Mouse (Mus musculus) neural tube, embryonic 12.5 days (tissue): ENCODE measurements around the gene Nav3. TPM values are rescaled to one million over a fixed set of nuclear protein-coding genes. Genes with fewer than 3 reads are reported as not detected.

Experiments used
- ATAC-seq: fragments of 200-750 bp; cut with Nextera tagmentation; 2 replicates; pipeline ENCODE4 v1.8.0; 2017; ENCODE audit warnings: low read depth, mild to moderate bottlenecking, moderate TSS enrichment, moderate library complexity; ENCODE audit not compliant: low FRiP score
- H3K27ac ChIP-seq: fragments of 300-500 bp; sonication (generic); 2 replicates; pipeline ENCODE4 v1.5.1; 2016
- H3K27me3 ChIP-seq: fragments of 300-500 bp; sonication (generic); replicated peaks from 2 replicates; pipeline ENCODE4 v1.6.1; 2016; ENCODE audit warnings: mild to moderate bottlenecking
- H3K36me3 ChIP-seq: fragments of 300-500 bp; sonication (generic); 2 replicates; pipeline ENCODE4 v1.6.1; 2016; ENCODE audit warnings: mild to moderate bottlenecking
- H3K4me1 ChIP-seq: fragments of 300-500 bp; sonication (generic); 2 replicates; pipeline ENCODE4 v1.6.1; 2016
- H3K4me2 ChIP-seq: fragments of 300-500 bp; sonication (generic); replicated peaks from 2 replicates; pipeline ENCODE4 v1.6.1; 2016; ENCODE audit warnings: mild to moderate bottlenecking
- H3K4me3 ChIP-seq: fragments of 300-500 bp; sonication (generic); 2 replicates; pipeline ENCODE4 v1.5.1; 2016
- H3K9ac ChIP-seq: fragments of 300-500 bp; sonication (generic); 2 replicates; pipeline ENCODE4 v1.6.1; 2016; ENCODE audit warnings: mild to moderate bottlenecking
- H3K9me3 ChIP-seq: fragments of 300-500 bp; sonication (generic); 2 replicates; pipeline ENCODE4 v1.6.1; 2016; ENCODE audit warnings: mild to moderate bottlenecking
- WGBS: fragments of 180-500 bp; shearing (Covaris S2); methylation state at CpG from one replicate; pipeline ENCODE4 v1.1.7; 2016; 5-methylcytosine and 5-hydroxymethylcytosine counted together
- polyA plus RNA-seq: library from polyadenylated mRNA; unstranded; fragments of >200 nt; fragmentation: Nextera tagmentation; extraction: Ambion mirVana; gene quantifications from 2 replicates; pipeline ENCODE4 v1.2.1, GENCODE M21; 2016

Nav3 gene
- 19.4 and 19.5 TPM in 2 replicates for polyA plus RNA-seq

- under 1% methylated on average over 44 of the region's 50 CpGs for WGBS
- Histone ChIP-seq H3K36me3 (no peaks in the 10 kb centered on the region), H3K4me1 (no peaks in the 10 kb centered on the region), H3K4me3 (peak within 1 kb of the TSS; percentile 63), H3K4me2 (peak within 1 kb of the TSS; percentile 70), H3K9me3 (no peaks in the 10 kb centered on the region), H3K9ac (peak within 1 kb of the TSS; percentile 79), H3K27me3 (no peaks in the 10 kb centered on the region), H3K27ac (peak within 1 kb of the TSS; percentile 68)
- peak; percentile 93 for ATAC-seq
These were observed at the start of gene Nav3 for GRCm38 (mm10) chr10:110455838-110456493. Gene Nav3 (minus strand): TSS chr10:110456204.

- no peak overlapping the region for H3K27ac ChIP-seq
- H3K36me3 ChIP-seq = no peaks in the 10 kb centered on the region
- H3K9me3 ChIP-seq = no peaks in the 10 kb centered on the region
- no peak for ATAC-seq
- no peak overlapping the region for H3K4me3 ChIP-seq
- no peak overlapping the region for H3K9ac ChIP-seq
- no peaks in the 10 kb centered on the region for H3K4me1 ChIP-seq
- no peaks in the 10 kb centered on the region for H3K27me3 ChIP-seq
- 85% methylated on average over 5 of the region's 5 CpGs for WGBS
- H3K4me2 ChIP-seq = no peak overlapping the region
These were observed 29.3 kb upstream of the Nav3 start for GRCm38 (mm10) chr10:110485306-110485705.

DNA sequence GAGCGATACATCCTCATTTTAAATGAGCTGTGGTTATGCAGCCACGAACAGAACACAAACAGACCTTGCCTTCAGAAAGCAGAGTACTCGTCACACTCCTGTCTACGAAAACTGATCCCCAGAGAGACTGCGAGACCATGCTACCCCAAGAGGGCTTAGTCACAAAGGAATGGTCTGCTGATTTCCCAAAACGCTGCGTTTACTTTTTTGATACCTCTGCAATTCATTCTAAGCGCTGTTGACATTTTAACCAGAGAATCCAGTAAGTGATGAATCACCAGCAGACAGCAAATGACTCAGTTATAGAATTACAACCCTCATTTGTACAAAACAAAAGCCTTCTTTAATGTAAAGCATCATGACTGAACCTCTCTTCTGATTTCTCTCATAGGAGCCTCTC, 28.8 kb upstream of the Nav3 start:
- Histone ChIP-seq H3K9me3 (no peaks in the 10 kb centered on the region), H3K36me3 (no peaks in the 10 kb centered on the region), H3K4me1 (no peaks in the 10 kb centered on the region), H3K27ac (no peak overlapping the region), H3K27me3 (no peaks in the 10 kb centered on the region), H3K4me2 (no peak overlapping the region), H3K4me3 (no peak overlapping the region), H3K9ac (no peak overlapping the region)
- no peak for ATAC-seq
- 76% methylated on average over 8 of the region's 8 CpGs for WGBS

- Histone ChIP-seq H3K36me3 (no peaks in the 10 kb centered on the region), H3K4me1 (no peaks in the 10 kb centered on the region; the same call in 1 of the 2 replicates), H3K4me2 (no peak overlapping the region), H3K9me3 (no peaks in the 10 kb centered on the region), H3K9ac (no peak overlapping the region), H3K27ac (no peak overlapping the region), H3K27me3 (no peaks in the 10 kb centered on the region), H3K4me3 (no peak overlapping the region)
- no peak for ATAC-seq
- 91% methylated on average over 3 of the region's 3 CpGs for WGBS
These were observed 23.2 kb upstream of the Nav3 start for GRCm38 (mm10) chr10:110479189-110479588.

DNA sequence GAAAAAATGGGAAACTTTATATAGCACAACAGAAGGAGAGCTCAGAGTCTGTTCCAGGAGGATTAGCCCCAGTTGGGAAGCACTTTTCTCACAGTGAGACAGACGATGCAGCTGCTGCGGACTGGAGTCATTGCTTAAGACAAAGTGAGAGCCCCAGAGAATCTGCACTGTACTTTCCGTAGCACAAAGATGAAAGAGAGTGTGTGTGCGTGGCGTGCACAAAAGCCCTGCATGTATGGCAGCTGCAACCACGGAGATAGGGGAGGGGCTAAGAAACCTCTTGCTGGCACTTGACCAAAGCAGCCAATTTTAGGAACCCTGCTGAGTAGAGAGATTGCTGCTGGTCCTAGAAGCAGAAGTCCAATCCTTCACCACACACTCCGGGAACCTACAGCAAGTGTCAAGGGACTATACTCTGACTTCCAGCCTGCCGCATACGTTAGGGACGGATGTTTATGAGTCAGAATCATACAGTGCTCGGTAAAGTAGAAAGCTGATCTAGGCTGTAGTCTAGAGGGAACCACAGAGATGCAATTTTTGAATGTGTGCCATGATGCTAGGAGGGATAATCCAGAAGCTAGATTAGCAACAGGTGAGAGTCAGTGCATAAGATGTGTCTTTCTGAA, 21.8 kb upstream of the Nav3 start:
- no peaks in the 10 kb centered on the region for H3K36me3 ChIP-seq
- ATAC-seq = peak; percentile 92
- H3K9ac ChIP-seq = no peak overlapping the region
- H3K4me2 ChIP-seq = peak overlapping the region; percentile 15; the same call in 1 of the 2 replicates
- WGBS = 54% methylated on average over 11 of the region's 11 CpGs
- no peaks in the 10 kb centered on the region; the same call in 1 of the 2 replicates for H3K4me1 ChIP-seq
- no peak overlapping the region for H3K27ac ChIP-seq
- no peaks in the 10 kb centered on the region for H3K27me3 ChIP-seq
- H3K4me3 ChIP-seq = no peak overlapping the region
- no peaks in the 10 kb centered on the region for H3K9me3 ChIP-seq

DNA sequence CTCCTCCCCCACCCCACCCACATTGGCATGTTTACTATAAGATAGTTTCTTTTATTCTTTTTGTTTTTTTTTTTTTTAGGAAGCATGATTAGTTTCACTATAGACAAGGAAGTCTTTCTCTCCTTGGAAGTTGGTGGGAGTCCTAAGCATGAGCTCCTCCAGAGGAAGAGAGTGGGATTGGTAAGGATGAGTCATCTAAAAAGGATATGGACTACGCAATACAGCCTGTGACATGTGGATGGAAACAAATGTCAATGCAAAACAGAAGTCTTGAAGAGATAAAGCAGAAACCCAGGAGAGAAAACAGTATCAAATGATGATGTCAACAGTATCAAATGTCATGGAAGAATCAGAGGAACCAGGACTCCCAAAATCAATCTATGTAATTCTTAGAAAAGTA, 18.1 kb upstream of the Nav3 start:
- H3K9me3 ChIP-seq = no peaks in the 10 kb centered on the region
- no peaks in the 10 kb centered on the region for H3K27me3 ChIP-seq
- no peaks in the 10 kb centered on the region; the same call in 1 of the 2 replicates for H3K4me1 ChIP-seq
- no peak overlapping the region for H3K4me3 ChIP-seq
- WGBS = 75% methylated on average over 1 of the region's 1 CpGs
- no peak for ATAC-seq
- no peak overlapping the region for H3K27ac ChIP-seq
- H3K9ac ChIP-seq = no peak overlapping the region
- H3K36me3 ChIP-seq = no peaks in the 10 kb centered on the region
- no peak overlapping the region for H3K4me2 ChIP-seq

DNA sequence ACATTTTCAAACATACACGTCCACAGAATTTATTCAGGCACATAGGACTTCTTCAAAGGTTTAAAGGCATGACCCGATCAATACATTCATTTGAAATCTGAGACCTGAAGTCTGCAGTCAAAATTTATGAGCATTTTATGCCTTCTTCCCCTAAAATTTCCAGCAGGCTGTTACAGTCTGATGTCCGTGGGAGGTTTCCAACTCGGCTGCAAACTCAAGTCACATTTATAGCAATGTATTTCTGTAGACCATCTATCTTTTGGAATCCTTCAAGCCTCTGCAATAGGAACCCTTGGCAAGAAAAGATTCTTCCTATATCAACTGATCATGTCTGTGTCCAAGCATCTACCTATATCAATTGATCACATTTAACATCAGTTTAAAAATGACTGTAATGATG, 13.4 kb upstream of the Nav3 start:
- 73% methylated on average over 4 of the region's 4 CpGs for WGBS

GRCm38 (mm10) chr10:110455063-110455837, 754 bp downstream of the Nav3 start:
- peak overlapping the region; percentile 63 for H3K4me3 ChIP-seq
- no peaks in the 10 kb centered on the region for H3K36me3 ChIP-seq
- peak; percentile 83 for ATAC-seq
- peak overlapping the region; percentile 79 for H3K9ac ChIP-seq
- H3K27ac ChIP-seq = peak overlapping the region; percentile 68
- H3K4me2 ChIP-seq = peak overlapping the region; percentile 70
- H3K4me1 ChIP-seq = no peaks in the 10 kb centered on the region
- 1% methylated on average over 30 of the region's 45 CpGs for WGBS
- no peaks in the 10 kb centered on the region for H3K27me3 ChIP-seq
- H3K9me3 ChIP-seq = no peaks in the 10 kb centered on the region

More for the DNA sequence above, 13.4 kb upstream of the Nav3 start:
- H3K9me3 ChIP-seq = no peaks in the 10 kb centered on the region
- no peak overlapping the region for H3K4me2 ChIP-seq
- no peaks in the 10 kb centered on the region for H3K36me3 ChIP-seq
- no peak overlapping the region for H3K4me3 ChIP-seq
- no peak for ATAC-seq
- no peak overlapping the region for H3K9ac ChIP-seq
- H3K27me3 ChIP-seq = no peaks in the 10 kb centered on the region
- H3K4me1 ChIP-seq = no peaks in the 10 kb centered on the region
- H3K27ac ChIP-seq = no peak overlapping the region

- no peaks in the 10 kb centered on the region for H3K4me1 ChIP-seq
- no peak overlapping the region for H3K27ac ChIP-seq
- peak overlapping the region; percentile 79 for H3K9ac ChIP-seq
- ATAC-seq = no peak
- peak overlapping the region; percentile 70 for H3K4me2 ChIP-seq
- peak overlapping the region; percentile 63 for H3K4me3 ChIP-seq
- H3K36me3 ChIP-seq = no peaks in the 10 kb centered on the region
- WGBS = 68% methylated on average over 5 of the region's 5 CpGs
- no peaks in the 10 kb centered on the region for H3K27me3 ChIP-seq
- no peaks in the 10 kb centered on the region for H3K9me3 ChIP-seq
These were observed 2.4 kb downstream of the Nav3 start for GRCm38 (mm10) chr10:110453566-110453965.

- no peaks in the 10 kb centered on the region for H3K27me3 ChIP-seq
- H3K4me1 ChIP-seq = 0 out of 2 replicates have a peak, but pooled peaks cover 8% of the 10 kb centered on the region
- ATAC-seq = no peak
- H3K27ac ChIP-seq = no peak overlapping the region
- H3K9me3 ChIP-seq = no peaks in the 10 kb centered on the region
- H3K9ac ChIP-seq = no peak overlapping the region
- WGBS = 80% methylated on average over 2 of the region's 2 CpGs
- no peaks in the 10 kb centered on the region for H3K36me3 ChIP-seq
- H3K4me3 ChIP-seq = no peak overlapping the region
- no peak overlapping the region for H3K4me2 ChIP-seq
These were observed 15.6 kb downstream of the Nav3 start for GRCm38 (mm10) chr10:110440396-110440795.

DNA sequence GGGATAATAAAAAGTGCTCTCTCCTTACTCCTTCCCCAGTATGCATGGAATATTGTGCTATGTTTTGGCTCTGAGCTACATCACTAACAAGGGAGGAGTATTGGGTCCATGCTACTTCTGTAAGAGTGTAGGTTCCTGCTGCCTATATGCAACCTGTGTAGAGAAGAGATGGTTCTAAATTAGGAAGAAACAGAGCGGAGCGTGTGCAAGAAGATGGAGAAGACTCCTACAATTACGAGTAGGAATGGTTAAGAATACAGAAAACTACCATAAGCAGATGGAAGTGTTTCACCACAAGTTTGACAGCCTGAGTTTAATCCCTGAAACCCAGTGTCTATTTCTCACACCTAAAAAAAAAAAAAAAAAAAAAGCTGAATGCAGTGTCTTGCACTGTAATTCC, 24.9 kb downstream of the Nav3 start:
- no peak for ATAC-seq
- H3K27ac ChIP-seq = no peak overlapping the region

GRCm38 (mm10) chr10:110429578-110429977, 26.4 kb downstream of the Nav3 start:
- Histone ChIP-seq H3K4me2 (no peak overlapping the region), H3K4me3 (no peak overlapping the region), H3K9me3 (no peaks in the 10 kb centered on the region), H3K27ac (no peak overlapping the region), H3K4me1 (peaks cover 16% of the 10 kb centered on the region), H3K36me3 (no peaks in the 10 kb centered on the region; the same call in 1 of the 2 replicates), H3K9ac (no peak overlapping the region), H3K27me3 (no peaks in the 10 kb centered on the region)
- WGBS = 72% methylated on average over 6 of the region's 6 CpGs
- peak; percentile 37; the same call in 1 of the 2 replicates for ATAC-seq

More for the DNA sequence above, 24.9 kb downstream of the Nav3 start:
- Histone ChIP-seq H3K9me3 (no peaks in the 10 kb centered on the region), H3K36me3 (no peaks in the 10 kb centered on the region), H3K4me1 (peaks cover 16% of the 10 kb centered on the region), H3K4me2 (no peak overlapping the region), H3K9ac (no peak overlapping the region), H3K27me3 (no peaks in the 10 kb centered on the region), H3K4me3 (no peak overlapping the region)
- 92% methylated on average over 3 of the region's 3 CpGs for WGBS
